Mouse (Mus musculus) forebrain, postnatal 0 days (tissue): ENCODE data around the gene Rreb1. TPM values are rescaled to one million over a fixed set of nuclear protein-coding genes. Genes with fewer than 3 reads are reported as not detected.

Experiments used
- ATAC-seq: fragments of 200-750 bp; cut with Nextera tagmentation; 2 replicates; pipeline ENCODE4 v1.8.0; 2017; ENCODE audit warnings: mild to moderate bottlenecking, moderate library complexity
- DNase-seq: peaks from one replicate; pipeline ENCODE4 v3.0.0-alpha.2; 2015
- H3K27ac ChIP-seq: fragments of 300-500 bp; sonication (generic); 2 replicates; pipeline ENCODE4 v1.5.1; 2014; ENCODE audit warnings: low read depth, mild to moderate bottlenecking, antibody characterized with exemption, low read length, moderate library complexity, mixed read lengths
- H3K27me3 ChIP-seq: fragments of 300-500 bp; sonication (generic); 2 replicates; pipeline ENCODE4 v1.6.1; 2014; ENCODE audit warnings: mild to moderate bottlenecking, low read length, mixed read lengths; ENCODE audit not compliant: insufficient read depth
- H3K36me3 ChIP-seq: fragments of 300-500 bp; sonication (generic); 2 replicates; pipeline ENCODE4 v1.6.1; 2014; ENCODE audit warnings: mild to moderate bottlenecking, moderate library complexity; ENCODE audit not compliant: insufficient read depth
- H3K4me1 ChIP-seq: fragments of 300-500 bp; sonication (generic); 2 replicates; pipeline ENCODE4 v1.6.1; 2014; ENCODE audit warnings: antibody characterized with exemption; ENCODE audit not compliant: insufficient read depth
- H3K4me2 ChIP-seq: fragments of 300-500 bp; sonication (generic); 2 replicates; pipeline ENCODE4 v1.6.1; 2014; ENCODE audit warnings: low read depth, mild to moderate bottlenecking, moderate library complexity
- H3K4me3 ChIP-seq: fragments of 300-500 bp; sonication (generic); 2 replicates; pipeline ENCODE4 v1.5.1; 2014; ENCODE audit warnings: low read depth, low read length, mixed read lengths
- H3K9ac ChIP-seq: fragments of 300-500 bp; sonication (generic); 2 replicates; pipeline ENCODE4 v1.6.1; 2014; ENCODE audit warnings: mild to moderate bottlenecking
- H3K9me3 ChIP-seq: fragments of 300-500 bp; sonication (generic); 2 replicates; pipeline ENCODE4 v1.6.1; 2016; ENCODE audit warnings: low read length
- CTCF ChIP-seq: sonication (generic); IDR thresholded peaks from 2 replicates; pipeline ENCODE4 v1.5.1; 2016; ENCODE audit warnings: antibody characterized with exemption, control low read depth, low read depth
- WGBS: fragments of 180-500 bp; shearing (Covaris S2); extraction: QIAGEN DNeasy Blood & Tissue Kit; methylation state at CpG from one replicate; pipeline ENCODE4 v1.1.7; 2014; 5-methylcytosine and 5-hydroxymethylcytosine counted together
- polyA plus RNA-seq: library from polyadenylated mRNA; unstranded; fragments of >200 nt; fragmentation: Nextera tagmentation; extraction: Ambion mirVana; gene quantifications from 2 replicates; pipeline ENCODE4 v1.2.1, GENCODE M21; 2015
- total RNA-seq: library from RNA; depleted of rRNA; stranded (reverse); fragments of >200 nt; gene quantifications from 2 replicates; pipeline ENCODE4 v1.2.3, GENCODE M21; 2014; rRNA removed

Gene Rreb1
- total RNA-seq (4.9 and 11.6 TPM in 2 replicates), polyA plus RNA-seq (1.0 and 1.6 TPM in 2 replicates)

- no peak within 1 kb of the TSS for H3K27ac ChIP-seq
- H3K4me3 ChIP-seq, result peak within 1 kb of the TSS; percentile 54
- H3K9ac ChIP-seq, result peak within 1 kb of the TSS; percentile 46
- H3K4me1 ChIP-seq, result peaks cover 7% of the 10 kb centered on the region
- no peaks in the 10 kb centered on the region for H3K9me3 ChIP-seq
- 4% methylated on average over 36 of the region's 37 CpGs for WGBS
- H3K36me3 ChIP-seq, result no peaks in the 10 kb centered on the region
- peaks cover 25% of the 10 kb centered on the region for H3K27me3 ChIP-seq
- ATAC-seq (peak; percentile 67), DNase-seq (peak; percentile 32)
- peak; percentile 24 for TF ChIP-seq CTCF
- H3K4me2 ChIP-seq, result peak within 1 kb of the TSS; percentile 100
Observed at GRCm38 (mm10) chr13:37778147-37778593, at the start of gene Rreb1. Rreb1 (plus strand) TSS chr13:37778400.

DNA sequence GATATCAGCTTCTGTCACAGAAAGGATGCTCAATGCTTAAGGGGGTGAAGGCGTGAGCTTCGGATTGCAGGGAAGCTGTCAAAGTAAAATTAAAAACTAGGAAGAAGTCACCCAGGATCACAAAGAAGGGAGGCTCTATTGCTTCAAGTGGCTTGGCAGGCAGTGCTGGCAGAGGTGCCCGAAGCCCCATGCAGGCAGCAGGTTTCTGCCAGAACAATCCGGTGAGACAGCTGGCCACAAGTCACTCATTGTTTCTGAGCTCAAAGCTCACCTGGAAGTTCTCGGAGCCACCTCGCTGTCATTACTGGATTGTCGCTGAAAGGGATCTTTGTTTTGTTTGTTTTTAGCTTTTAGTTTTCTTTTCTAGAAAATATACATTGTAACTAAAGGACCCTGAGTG lies 49.6 kb upstream of the Rreb1 start:
- no peak overlapping the region for H3K27ac ChIP-seq
- no peak for DNase-seq
- no peak overlapping the region for H3K4me3 ChIP-seq
- no peak overlapping the region for H3K9ac ChIP-seq
- WGBS, result 71% methylated on average over 7 of the region's 7 CpGs
- no peaks in the 10 kb centered on the region for H3K4me1 ChIP-seq
- ATAC-seq, result no peak
- H3K36me3 ChIP-seq, result no peaks in the 10 kb centered on the region
- TF ChIP-seq CTCF, result no peak
- H3K9me3 ChIP-seq, result no peaks in the 10 kb centered on the region
- no peaks in the 10 kb centered on the region for H3K27me3 ChIP-seq
- no peak overlapping the region for H3K4me2 ChIP-seq

DNA sequence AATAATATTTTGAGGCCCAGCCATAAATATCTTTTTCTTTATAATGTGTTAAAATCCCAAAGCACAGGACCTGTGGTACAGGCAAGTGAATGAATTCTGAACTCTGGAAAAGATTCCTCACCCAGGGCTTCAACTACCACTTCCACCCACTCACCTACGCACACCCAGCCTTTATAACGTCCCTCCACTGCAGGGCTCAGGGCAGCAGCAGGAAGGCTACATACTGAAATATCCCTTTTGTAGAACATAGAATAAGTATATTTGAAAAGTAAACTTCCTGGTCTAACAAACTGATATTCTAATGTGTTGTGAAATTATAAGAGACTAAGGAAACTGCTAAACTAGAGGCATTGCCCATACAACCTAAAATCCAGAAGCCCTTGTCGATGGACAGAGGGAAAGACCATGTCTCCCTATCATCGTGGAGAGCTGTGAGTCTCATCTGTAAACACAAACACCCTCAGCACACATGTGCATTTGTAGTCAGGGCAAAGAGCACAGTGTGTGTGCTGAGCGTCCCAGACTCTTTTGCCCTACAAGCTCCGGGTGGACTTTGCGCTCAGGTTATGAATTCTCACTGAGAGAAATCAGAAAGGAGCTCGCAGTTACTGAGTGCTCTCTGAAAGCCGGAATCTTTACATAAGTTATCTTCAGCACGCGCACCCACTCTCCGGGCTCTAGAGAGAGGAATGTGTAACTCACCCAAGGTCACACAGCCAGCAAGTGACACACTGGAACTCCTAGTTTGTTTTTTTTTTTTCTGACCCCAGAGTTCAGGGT lies 46.1 kb upstream of the Rreb1 start:
- ATAC-seq (no peak), DNase-seq (no peak)
- H3K4me2 ChIP-seq, result no peak overlapping the region
- H3K4me1 ChIP-seq, result no peaks in the 10 kb centered on the region
- H3K4me3 ChIP-seq, result no peak overlapping the region
- no peaks in the 10 kb centered on the region for H3K9me3 ChIP-seq
- H3K27ac ChIP-seq, result no peak overlapping the region
- no peak overlapping the region for H3K9ac ChIP-seq
- no peaks in the 10 kb centered on the region for H3K36me3 ChIP-seq
- no peaks in the 10 kb centered on the region for H3K27me3 ChIP-seq
- WGBS, result 91% methylated on average over 12 of the region's 12 CpGs
- TF ChIP-seq CTCF, result no peak

GRCm38 (mm10) chr13:37734501-37734900 lies 43.7 kb upstream of the Rreb1 start:
- no peak for TF ChIP-seq CTCF
- 86% methylated on average over 11 of the region's 11 CpGs for WGBS
- no peak overlapping the region for H3K4me2 ChIP-seq
- ATAC-seq, result no peak
- H3K36me3 ChIP-seq, result no peaks in the 10 kb centered on the region
- H3K4me1 ChIP-seq, result no peaks in the 10 kb centered on the region
- no peaks in the 10 kb centered on the region for H3K9me3 ChIP-seq
- no peak overlapping the region for H3K9ac ChIP-seq
- H3K27ac ChIP-seq, result no peak overlapping the region
- no peaks in the 10 kb centered on the region for H3K27me3 ChIP-seq
- no peak for DNase-seq
- no peak overlapping the region for H3K4me3 ChIP-seq

DNA sequence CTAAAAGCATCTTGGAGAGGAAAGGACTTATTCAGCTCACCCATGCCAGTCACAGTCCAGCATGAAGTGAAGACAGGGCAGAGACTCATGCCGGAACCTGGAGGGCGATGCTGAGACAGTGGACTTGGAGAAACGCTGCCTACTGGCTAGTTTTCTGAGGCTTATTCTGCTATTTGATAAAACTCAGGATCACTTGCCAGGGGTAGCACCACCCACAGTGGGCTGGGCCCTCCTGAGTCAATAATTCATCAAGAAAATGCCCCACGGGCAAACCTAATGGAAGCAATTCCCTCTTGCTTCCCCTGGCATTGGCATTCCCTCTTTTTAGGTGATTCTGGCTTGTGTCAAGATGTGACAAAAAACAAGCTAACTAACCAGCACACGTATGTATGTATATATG lies 38.1 kb upstream of the Rreb1 start:
- H3K36me3 ChIP-seq, result no peaks in the 10 kb centered on the region
- no peaks in the 10 kb centered on the region for H3K27me3 ChIP-seq
- no peak overlapping the region for H3K27ac ChIP-seq
- ATAC-seq (no peak), DNase-seq (no peak)
- H3K4me3 ChIP-seq, result no peak overlapping the region
- H3K4me1 ChIP-seq, result no peaks in the 10 kb centered on the region
- WGBS, result 85% methylated on average over 5 of the region's 5 CpGs
- H3K9me3 ChIP-seq, result no peaks in the 10 kb centered on the region
- H3K4me2 ChIP-seq, result no peak overlapping the region
- H3K9ac ChIP-seq, result no peak overlapping the region
- TF ChIP-seq CTCF, result no peak

GRCm38 (mm10) chr13:37740752-37741151 lies 37.4 kb upstream of the Rreb1 start:
- H3K36me3 ChIP-seq, result no peaks in the 10 kb centered on the region
- no peak for ATAC-seq

GRCm38 (mm10) chr13:37742248-37742647 lies 36.0 kb upstream of the Rreb1 start:
- no peaks in the 10 kb centered on the region for H3K27me3 ChIP-seq
- no peak for TF ChIP-seq CTCF
- no peak overlapping the region for H3K9ac ChIP-seq
- no peak overlapping the region for H3K27ac ChIP-seq
- H3K9me3 ChIP-seq, result no peaks in the 10 kb centered on the region
- H3K36me3 ChIP-seq, result no peaks in the 10 kb centered on the region
- no peak overlapping the region for H3K4me3 ChIP-seq
- no peak overlapping the region for H3K4me2 ChIP-seq
- no peaks in the 10 kb centered on the region for H3K4me1 ChIP-seq
- DNase-seq (no peak), ATAC-seq (no peak)
- 84% methylated on average over 4 of the region's 4 CpGs for WGBS

More at GRCm38 (mm10) chr13:37740752-37741151, 37.4 kb upstream of the Rreb1 start:
- Histone ChIP-seq H3K27ac (no peak overlapping the region), H3K4me1 (no peaks in the 10 kb centered on the region), H3K9ac (no peak overlapping the region), H3K4me2 (no peak overlapping the region), H3K27me3 (no peaks in the 10 kb centered on the region), H3K9me3 (no peaks in the 10 kb centered on the region), H3K4me3 (no peak overlapping the region)
- no peak for TF ChIP-seq CTCF
- 72% methylated on average over 5 of the region's 5 CpGs for WGBS
- no peak for DNase-seq
